Mouse (Mus musculus) skeletal muscle tissue, adult 2 months (tissue): ENCODE measurements at regions not wholly inside any gene's neighbourhood (a gene's known extent, or its start where the extent isn't known, plus 50 kb on each side); places are given as distances from the start of the nearest gene placed in this dataset.

Experiments used
- DNase-seq: peaks from one replicate; pipeline ENCODE4 v3.0.0-alpha.2; 2012; ENCODE audit warnings: low read depth, low spot score

DNA sequence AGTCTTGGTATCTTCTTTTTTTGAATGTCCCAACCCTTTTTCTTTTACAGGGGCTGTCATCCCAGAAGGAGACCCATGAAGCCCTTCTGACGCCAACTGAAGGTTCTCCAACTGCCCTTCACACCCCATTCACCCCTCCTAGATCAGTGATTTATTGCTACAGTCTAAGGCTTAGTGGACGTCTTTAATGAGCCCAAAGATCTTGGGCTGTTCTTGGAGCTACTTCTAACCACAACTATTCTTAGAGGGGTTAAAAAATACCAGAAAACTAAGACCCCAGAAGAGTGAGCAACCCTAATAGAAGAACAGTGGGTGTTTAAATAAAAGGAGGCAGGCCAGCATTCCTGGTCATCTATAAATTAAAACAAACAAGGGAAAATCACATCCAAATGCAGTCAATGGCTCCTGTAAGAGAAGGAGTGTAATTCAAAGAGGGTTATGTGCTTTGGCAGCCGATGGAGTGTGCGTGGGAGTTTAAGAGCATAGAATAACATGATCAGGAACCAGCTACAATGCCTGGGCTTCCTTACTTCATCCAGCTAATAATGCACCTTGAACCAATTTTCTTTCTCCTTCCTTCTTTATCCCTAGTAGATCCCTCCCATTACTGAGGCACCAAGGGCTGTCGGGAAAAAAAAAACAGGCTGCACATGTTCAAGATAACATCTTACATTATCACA lies 113.3 kb downstream of the Qpct start:
- DNase-seq = no peak

DNA sequence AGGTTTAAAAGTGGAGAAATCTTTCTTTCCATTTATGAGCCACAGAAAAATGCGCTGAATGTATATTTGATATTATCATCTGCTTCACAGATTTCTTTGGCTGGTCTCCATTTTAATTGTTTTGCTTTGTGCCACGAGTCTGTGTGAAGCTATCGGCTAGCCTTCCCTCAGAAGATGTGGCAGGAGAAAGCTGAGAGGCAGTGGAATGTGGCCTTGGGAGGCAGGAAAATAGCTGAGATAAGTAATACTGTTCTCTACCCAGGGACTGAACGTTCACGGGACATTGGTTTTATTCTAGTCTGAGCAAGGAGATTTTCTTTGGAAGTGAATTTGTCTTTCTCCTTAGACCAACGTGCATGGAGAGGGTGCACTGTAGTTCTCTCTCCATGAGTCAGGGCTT lies 112.3 kb downstream of the Qpct start:
- DNase-seq = no peak

DNA sequence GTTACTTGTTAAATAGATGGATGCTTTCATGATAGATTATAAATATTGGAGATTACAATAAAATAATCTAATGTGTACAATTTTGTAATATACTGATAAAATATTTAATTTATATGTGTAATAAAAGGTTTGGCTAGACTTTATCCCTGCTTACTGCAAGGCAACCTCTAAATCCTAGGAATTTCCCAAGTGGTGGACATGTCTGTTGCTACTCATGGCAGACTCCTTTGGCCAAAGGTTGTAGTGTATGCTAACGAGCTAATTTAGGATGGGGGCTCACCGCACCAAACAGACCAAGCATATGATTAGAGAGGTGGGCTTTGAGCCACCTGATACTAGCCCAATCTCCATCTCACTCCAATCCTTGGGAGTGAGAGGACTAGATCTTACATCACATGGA lies 102.4 kb downstream of the Qpct start:
- no peak for DNase-seq

DNA sequence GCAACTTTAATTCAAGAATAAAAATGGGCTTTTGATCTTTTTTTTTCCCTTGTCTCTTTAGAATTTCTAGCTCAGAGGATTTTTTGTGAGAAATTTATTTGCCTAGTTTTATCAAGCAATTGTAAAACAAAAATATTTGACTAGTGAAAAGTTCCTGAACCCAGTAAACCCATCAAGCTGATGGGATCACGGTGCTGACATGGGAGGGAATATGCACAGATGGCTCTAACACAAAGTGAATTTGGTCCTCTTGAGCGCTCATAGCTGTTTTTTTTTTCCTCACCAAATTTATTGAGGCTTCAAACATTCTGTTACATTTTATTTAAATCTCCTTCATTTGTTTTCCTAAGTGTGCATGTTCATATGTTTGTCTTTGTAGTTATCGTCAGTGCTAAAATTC lies 101.1 kb downstream of the Qpct start:
- no peak for DNase-seq

DNA sequence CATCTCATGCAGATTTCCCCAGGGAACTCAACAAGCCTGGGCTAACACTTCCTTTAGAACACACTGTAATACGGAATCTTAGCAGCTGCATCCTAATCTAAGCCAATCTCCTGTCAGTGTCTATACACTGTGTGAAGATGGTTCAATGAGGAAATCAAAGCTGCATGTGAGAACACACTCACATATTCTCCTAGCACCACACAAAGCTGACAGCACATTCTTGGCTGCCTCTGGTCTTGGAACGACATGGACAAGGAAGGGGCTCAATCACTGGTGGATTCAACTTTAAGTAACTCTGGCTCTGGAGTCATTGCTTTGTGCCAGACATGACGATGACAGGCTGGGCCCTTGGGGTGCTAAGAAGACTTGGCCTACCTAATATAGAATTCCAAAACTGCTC lies 96.2 kb downstream of the Qpct start:
- no peak for DNase-seq

DNA sequence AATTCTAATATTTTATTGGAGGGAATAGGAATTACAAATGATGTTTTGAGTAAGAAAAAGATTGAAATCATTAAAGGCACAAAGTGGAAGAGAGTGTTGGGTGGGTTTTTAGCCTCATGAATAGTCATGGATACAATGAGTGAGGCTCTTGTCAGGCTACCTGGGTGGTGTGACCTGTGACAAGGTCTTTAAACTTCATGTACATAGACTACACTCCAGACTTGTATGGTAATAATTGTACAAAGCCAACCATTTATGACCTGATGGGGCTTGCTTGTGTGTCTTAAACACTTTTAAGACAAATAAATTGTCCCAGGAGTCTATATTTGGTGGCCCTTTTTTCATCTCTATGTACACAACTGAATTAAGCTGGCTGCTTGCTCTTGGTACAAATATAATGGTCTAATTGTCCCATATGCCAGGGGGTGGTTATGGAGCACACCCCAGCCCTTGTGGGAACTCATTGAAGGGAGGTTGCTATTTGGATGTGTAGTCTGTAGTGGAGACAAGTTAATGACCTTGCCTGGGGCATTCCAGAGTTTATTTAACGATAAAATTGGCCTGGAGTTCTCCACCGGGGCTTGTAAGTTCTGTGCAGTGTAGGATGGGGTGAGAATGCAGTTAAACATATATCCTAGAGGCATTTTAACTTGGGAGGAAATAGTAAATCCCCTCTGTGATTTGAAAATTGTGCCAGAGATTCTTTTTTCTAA lies 93.4 kb downstream of the Qpct start:
- DNase-seq = no peak

DNA sequence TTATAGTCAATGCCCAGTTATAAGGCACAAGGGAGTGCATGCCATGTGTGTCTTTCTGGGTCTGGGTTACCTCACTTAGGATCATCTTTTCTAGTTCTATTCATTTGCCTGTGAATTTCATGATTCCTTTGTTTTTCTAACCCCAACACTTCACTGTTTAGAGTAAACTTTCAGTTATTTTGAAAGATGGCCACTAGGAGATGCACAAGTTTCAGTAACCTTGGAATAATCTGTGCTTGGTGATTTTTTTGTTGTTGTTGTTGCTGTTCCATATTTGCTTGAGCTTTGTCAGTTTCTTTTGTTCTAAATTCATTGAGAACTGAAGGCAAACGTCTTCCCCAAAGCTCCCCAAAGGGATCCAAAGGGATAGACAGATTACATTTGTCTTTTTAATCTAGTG lies 91.3 kb downstream of the Qpct start:
- no peak for DNase-seq
